Mouse (Mus musculus): ENCODE measurements around the gene Rpl23a.
A peak's percentile ranks its signal among the peaks of the same experiment; 100 is the strongest.

The Rpl23a gene

GRCm38 (mm10) chr11:78166161-78166560 lies 17.2 kb downstream of the Rpl23a start:
- DNase-seq = no peak

- no peak for DNase-seq
Measured at GRCm38 (mm10) chr11:78165761-78166109, 17.6 kb downstream of the Rpl23a start.

- DNase-seq = no peak
Measured at GRCm38 (mm10) chr11:78164924-78165760, 18.2 kb downstream of the Rpl23a start, which contains the start of gene Traf4. TSS of gene Traf4 (minus strand) at chr11:78165589.

- DNase-seq = no peak
Measured at GRCm38 (mm10) chr11:78164604-78164923, 18.8 kb downstream of the Rpl23a start.

- no peak for DNase-seq
Measured at GRCm38 (mm10) chr11:78163681-78164603, 19.4 kb downstream of the Rpl23a start.

GRCm38 (mm10) chr11:78163045-78163444 lies 20.3 kb downstream of the Rpl23a start:
- no peak for DNase-seq

- DNase-seq = no peak
Measured at GRCm38 (mm10) chr11:78162504-78162903, 20.9 kb downstream of the Rpl23a start.

GRCm38 (mm10) chr11:78161968-78162367 lies 21.4 kb downstream of the Rpl23a start:
- DNase-seq = no peak

GRCm38 (mm10) chr11:78161169-78161568 lies 22.2 kb downstream of the Rpl23a start:
- no peak for DNase-seq

GRCm38 (mm10) chr11:78160675-78161074 lies 22.7 kb downstream of the Rpl23a start:
- no peak for DNase-seq

GRCm38 (mm10) chr11:78160171-78160570 lies 23.2 kb downstream of the Rpl23a start:
- no peak for DNase-seq

- DNase-seq = no peak
Measured at GRCm38 (mm10) chr11:78159557-78159956, 23.8 kb downstream of the Rpl23a start.

GRCm38 (mm10) chr11:78159096-78159495 lies 24.3 kb downstream of the Rpl23a start:
- DNase-seq = peak; percentile 81

- DNase-seq = no peak
Measured at GRCm38 (mm10) chr11:78156156-78156699, 27.2 kb downstream of the Rpl23a start.

GRCm38 (mm10) chr11:78155674-78156073 lies 27.7 kb downstream of the Rpl23a start:
- DNase-seq = no peak

- DNase-seq = no peak
Measured at GRCm38 (mm10) chr11:78153778-78154177, 29.6 kb downstream of the Rpl23a start.

- DNase-seq = peak; percentile 93
Measured at GRCm38 (mm10) chr11:78152299-78153231, 30.8 kb downstream of the Rpl23a start.

GRCm38 (mm10) chr11:78151161-78151560 lies 32.2 kb downstream of the Rpl23a start:
- no peak for DNase-seq

GRCm38 (mm10) chr11:78146707-78147543 lies 36.5 kb downstream of the Rpl23a start:
- no peak for DNase-seq

- no peak for DNase-seq
Measured at GRCm38 (mm10) chr11:78146168-78146567, 37.2 kb downstream of the Rpl23a start.

- DNase-seq = no peak
Measured at GRCm38 (mm10) chr11:78143520-78143919, 39.9 kb downstream of the Rpl23a start.

All from layer of hippocampus, adult 9-11 months (tissue).